Mouse (Mus musculus): ENCODE results near the gene Tpra1. TPM values are rescaled to one million over a fixed set of nuclear protein-coding genes. Genes with fewer than 3 reads are reported as not detected.

Gene Tpra1
- polyA plus RNA-seq, 1 experiment, result 116 TPM

DNA sequence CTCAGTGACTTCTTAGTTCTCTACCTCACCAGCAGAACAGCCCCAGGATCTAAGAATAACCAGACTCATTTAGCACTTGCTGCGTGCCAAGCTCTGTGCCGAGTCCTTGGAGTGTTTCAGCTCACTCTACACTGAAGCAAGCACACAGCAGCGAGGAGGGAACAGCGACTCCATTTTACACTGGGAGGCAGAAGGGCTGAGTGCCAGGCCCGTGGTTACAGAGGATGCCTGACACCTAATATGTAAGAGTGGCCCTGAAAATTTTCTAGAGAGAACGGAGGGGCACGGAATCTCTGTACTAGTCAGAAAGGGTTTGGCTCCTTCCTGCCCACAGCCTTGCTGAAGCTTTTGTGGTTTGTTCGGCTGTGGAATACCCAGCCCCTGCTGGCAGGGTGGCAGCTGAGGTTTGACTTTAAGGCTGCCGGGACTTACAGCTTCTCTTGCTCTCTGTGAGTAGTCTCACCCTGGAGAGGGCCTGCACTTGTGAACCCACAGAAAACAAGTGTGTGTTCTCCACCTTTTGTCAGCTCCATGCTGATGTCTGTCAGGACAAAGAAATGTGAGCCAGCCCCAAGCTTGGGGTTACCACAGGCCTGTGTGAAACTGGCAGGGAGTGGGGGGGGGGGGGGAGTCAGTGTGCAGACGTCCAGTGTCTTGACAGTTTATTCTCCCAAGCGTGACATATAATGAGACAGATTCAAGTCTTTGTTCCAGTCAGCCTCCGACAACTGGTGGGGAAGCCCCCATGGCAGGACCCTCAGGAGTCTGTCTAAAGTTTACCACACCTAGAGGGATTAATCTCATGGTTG, 37.4 kb downstream of the Tpra1 start:
- TF ChIP-seq CTCF (IDR thresholded peaks at IDR 0.05; ENCODE audit: borderline replicate concordance, extremely low read depth, insufficient read depth, insufficient read length) (no peak), POLR2A (IDR thresholded peaks at IDR 0.05; ENCODE audit: borderline replicate concordance, extremely low read depth, insufficient read depth, insufficient read length, poor library complexity, severe bottlenecking) (no peak)
- DNase-seq (ENCODE audit: low read depth), result peak; percentile 64

- DNase-seq (ENCODE audit: low read depth), result no peak
- TF ChIP-seq POLR2A (IDR thresholded peaks at IDR 0.05; ENCODE audit: borderline replicate concordance, extremely low read depth, insufficient read depth, insufficient read length, poor library complexity, severe bottlenecking) (no peak), CTCF (IDR thresholded peaks at IDR 0.05; ENCODE audit: borderline replicate concordance, extremely low read depth, insufficient read depth, insufficient read length) (no peak)
Measured at GRCm38 (mm10) chr6:88940090-88940916, 38.3 kb downstream of the Tpra1 start.

- TF ChIP-seq CTCF (IDR thresholded peaks at IDR 0.05; ENCODE audit: borderline replicate concordance, extremely low read depth, insufficient read depth, insufficient read length), result no peak
- no peak for TF ChIP-seq POLR2A (IDR thresholded peaks at IDR 0.05; ENCODE audit: borderline replicate concordance, extremely low read depth, insufficient read depth, insufficient read length, poor library complexity, severe bottlenecking)
- DNase-seq (ENCODE audit: low read depth), result no peak
Measured at GRCm38 (mm10) chr6:88941628-88942027, 39.6 kb downstream of the Tpra1 start.

- peak; percentile 98 for DNase-seq (ENCODE audit: low read depth)
- no peak for TF ChIP-seq CTCF (IDR thresholded peaks at IDR 0.05; ENCODE audit: borderline replicate concordance, extremely low read depth, insufficient read depth, insufficient read length)
- no peak for TF ChIP-seq POLR2A (IDR thresholded peaks at IDR 0.05; ENCODE audit: borderline replicate concordance, extremely low read depth, insufficient read depth, insufficient read length, poor library complexity, severe bottlenecking)
Measured at GRCm38 (mm10) chr6:88942595-88942994, 40.5 kb downstream of the Tpra1 start.

- TF ChIP-seq POLR2A (IDR thresholded peaks at IDR 0.05; ENCODE audit: borderline replicate concordance, extremely low read depth, insufficient read depth, insufficient read length, poor library complexity, severe bottlenecking), result no peak
- no peak for TF ChIP-seq CTCF (IDR thresholded peaks at IDR 0.05; ENCODE audit: borderline replicate concordance, extremely low read depth, insufficient read depth, insufficient read length)
- no peak for DNase-seq (ENCODE audit: low read depth)
Measured at GRCm38 (mm10) chr6:88943666-88944065, 41.6 kb downstream of the Tpra1 start.

DNA sequence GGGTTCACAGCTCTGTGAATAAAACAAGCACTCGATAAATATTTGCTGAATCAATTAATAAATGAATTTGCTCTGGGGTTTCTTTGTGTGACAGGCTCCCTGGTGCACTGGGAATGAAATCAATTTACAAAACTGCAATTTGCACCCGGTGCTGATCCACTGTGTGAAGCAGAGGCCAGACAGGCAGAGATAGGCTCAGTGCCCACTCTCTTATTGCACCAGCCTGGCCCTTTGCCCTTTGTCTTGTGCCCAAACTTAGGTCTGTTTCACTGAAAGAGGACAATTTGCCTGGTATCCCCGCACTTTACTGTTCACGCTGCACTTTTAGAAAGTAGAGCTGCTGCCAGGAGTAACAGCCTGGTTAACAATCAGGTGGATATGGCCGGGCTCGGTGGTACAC, 44.4 kb downstream of the Tpra1 start:
- TF ChIP-seq POLR2A (IDR thresholded peaks at IDR 0.05; ENCODE audit: borderline replicate concordance, extremely low read depth, insufficient read depth, insufficient read length, poor library complexity, severe bottlenecking) (no peak), CTCF (IDR thresholded peaks at IDR 0.05; ENCODE audit: borderline replicate concordance, extremely low read depth, insufficient read depth, insufficient read length) (no peak)
- DNase-seq (ENCODE audit: low read depth), result no peak

DNA sequence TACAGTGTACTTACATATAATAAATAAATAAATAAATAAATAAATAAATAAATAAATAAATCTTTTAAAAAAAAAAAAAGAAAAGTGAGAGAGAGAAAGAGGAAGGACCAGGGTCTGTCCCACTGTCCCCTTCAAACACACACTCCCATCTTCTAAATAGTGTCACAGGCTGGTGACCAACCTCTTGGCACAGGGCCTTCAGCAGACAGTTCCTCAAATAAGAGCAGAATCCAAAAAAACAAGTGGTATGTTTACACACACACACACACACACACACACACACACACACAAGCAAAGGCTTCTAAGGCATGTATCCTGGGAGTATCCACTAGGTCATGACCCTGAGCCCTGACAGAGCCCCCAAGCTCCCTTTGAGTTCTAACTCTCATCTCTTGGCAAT, 45.7 kb downstream of the Tpra1 start:
- TF ChIP-seq POLR2A (IDR thresholded peaks at IDR 0.05; ENCODE audit: borderline replicate concordance, extremely low read depth, insufficient read depth, insufficient read length, poor library complexity, severe bottlenecking), result no peak
- no peak for TF ChIP-seq CTCF (IDR thresholded peaks at IDR 0.05; ENCODE audit: borderline replicate concordance, extremely low read depth, insufficient read depth, insufficient read length)
- DNase-seq (ENCODE audit: low read depth), result no peak

GRCm38 (mm10) chr6:88956725-88957124, 54.7 kb downstream of the Tpra1 start:
- no peak for DNase-seq (ENCODE audit: low read depth)
- no peak for TF ChIP-seq CTCF (IDR thresholded peaks at IDR 0.05; ENCODE audit: borderline replicate concordance, extremely low read depth, insufficient read depth, insufficient read length)

GRCm38 (mm10) chr6:88957313-88957712, 55.3 kb downstream of the Tpra1 start:
- DNase-seq (ENCODE audit: low read depth), result no peak
- TF ChIP-seq POLR2A (IDR thresholded peaks at IDR 0.05; ENCODE audit: borderline replicate concordance, extremely low read depth, insufficient read depth, insufficient read length, poor library complexity, severe bottlenecking), result no peak
- no peak for TF ChIP-seq CTCF (IDR thresholded peaks at IDR 0.05; ENCODE audit: borderline replicate concordance, extremely low read depth, insufficient read depth, insufficient read length)

- no peak for DNase-seq (ENCODE audit: low read depth)
- TF ChIP-seq POLR2A (IDR thresholded peaks at IDR 0.05; ENCODE audit: borderline replicate concordance, extremely low read depth, insufficient read depth, insufficient read length, poor library complexity, severe bottlenecking) (no peak), CTCF (IDR thresholded peaks at IDR 0.05; ENCODE audit: borderline replicate concordance, extremely low read depth, insufficient read depth, insufficient read length) (no peak)
Measured at GRCm38 (mm10) chr6:88957801-88958211, 55.8 kb downstream of the Tpra1 start.

- TF ChIP-seq CTCF (IDR thresholded peaks at IDR 0.05; ENCODE audit: borderline replicate concordance, extremely low read depth, insufficient read depth, insufficient read length), result no peak
- TF ChIP-seq POLR2A (IDR thresholded peaks at IDR 0.05; ENCODE audit: borderline replicate concordance, extremely low read depth, insufficient read depth, insufficient read length, poor library complexity, severe bottlenecking), result no peak
- DNase-seq (ENCODE audit: low read depth), result no peak
Measured at GRCm38 (mm10) chr6:88958305-88958704, 56.3 kb downstream of the Tpra1 start.
